Mouse (Mus musculus) hindbrain, embryonic 13.5 days (tissue): ENCODE measurements around the gene Tmem191c. TPM values are rescaled to one million over a fixed set of nuclear protein-coding genes. Genes with fewer than 3 reads are reported as not detected.

Experiments
- ATAC-seq: fragments of 200-750 bp; cut with Nextera tagmentation; 2 replicates; pipeline ENCODE4 v1.8.0; 2017; ENCODE audit warnings: moderate TSS enrichment; ENCODE audit not compliant: low FRiP score
- H3K27ac ChIP-seq: fragments of 300-500 bp; sonication (generic); 2 replicates; pipeline ENCODE4 v1.5.1; 2015; ENCODE audit warnings: inconsistent platforms, mild to moderate bottlenecking, moderate library complexity
- H3K27me3 ChIP-seq: fragments of 300-500 bp; sonication (generic); 2 replicates; pipeline ENCODE4 v1.6.1; 2015; ENCODE audit warnings: mild to moderate bottlenecking, inconsistent platforms
- H3K36me3 ChIP-seq: fragments of 300-500 bp; sonication (generic); 2 replicates; pipeline ENCODE4 v1.6.1; 2015; ENCODE audit warnings: mild to moderate bottlenecking, inconsistent platforms
- H3K4me1 ChIP-seq: fragments of 300-500 bp; sonication (generic); replicated peaks from 2 replicates; pipeline ENCODE4 v1.6.1; 2015; ENCODE audit warnings: inconsistent platforms
- H3K4me2 ChIP-seq: fragments of 300-500 bp; sonication (generic); 2 replicates; pipeline ENCODE4 v1.6.1; 2015; ENCODE audit warnings: inconsistent platforms, mild to moderate bottlenecking, moderate library complexity
- H3K4me3 ChIP-seq: fragments of 300-500 bp; sonication (generic); 2 replicates; pipeline ENCODE4 v1.5.1; 2015; ENCODE audit warnings: mild to moderate bottlenecking, inconsistent platforms
- H3K9ac ChIP-seq: fragments of 300-500 bp; sonication (generic); 2 replicates; pipeline ENCODE4 v1.6.1; 2015; ENCODE audit warnings: mild to moderate bottlenecking, inconsistent platforms
- H3K9me3 ChIP-seq: fragments of 300-500 bp; sonication (generic); 2 replicates; pipeline ENCODE4 v1.6.1; 2016; ENCODE audit warnings: inconsistent platforms
- WGBS: fragments of 180-500 bp; shearing (Covaris S2); methylation state at CpG from one replicate; pipeline ENCODE4 v1.1.7; 2015; 5-methylcytosine and 5-hydroxymethylcytosine counted together
- polyA plus RNA-seq: library from polyadenylated mRNA; unstranded; fragments of >200 nt; fragmentation: Nextera tagmentation; extraction: Ambion mirVana; gene quantifications from 2 replicates; pipeline ENCODE4 v1.2.1, GENCODE M21; 2015

Tmem191c gene
- polyA plus RNA-seq, 1 experiment from 2014 or later = 33.3 TPM

GRCm38 (mm10) chr16:17312531-17312930 is 36.7 kb downstream of the Tmem191c start:
- WGBS = 97% methylated on average over 5 of the region's 5 CpGs
- Histone ChIP-seq H3K9me3 (no peaks in the 10 kb centered on the region), H3K36me3 (peaks cover 97% of the 10 kb centered on the region)

GRCm38 (mm10) chr16:17316554-17316953 is 40.7 kb downstream of the Tmem191c start:
- no peak overlapping the region for H3K9ac ChIP-seq
- 96% methylated on average over 7 of the region's 7 CpGs for WGBS

More at GRCm38 (mm10) chr16:17312531-17312930, 36.7 kb downstream of the Tmem191c start:
- ATAC-seq = no peak
- no peaks in the 10 kb centered on the region for H3K27me3 ChIP-seq
- no peaks in the 10 kb centered on the region for H3K4me1 ChIP-seq
- no peak overlapping the region for H3K4me2 ChIP-seq
- no peak overlapping the region for H3K9ac ChIP-seq
- no peak overlapping the region for H3K27ac ChIP-seq
- H3K4me3 ChIP-seq = no peak overlapping the region

GRCm38 (mm10) chr16:17321481-17321880 is 45.6 kb downstream of the Tmem191c start:
- no peak for ATAC-seq
- 79% methylated on average over 5 of the region's 5 CpGs for WGBS
- no peaks in the 10 kb centered on the region for H3K9me3 ChIP-seq
- H3K4me2 ChIP-seq = no peak overlapping the region
- no peak overlapping the region for H3K9ac ChIP-seq
- H3K36me3 ChIP-seq = peaks cover 88% of the 10 kb centered on the region
- H3K4me1 ChIP-seq = no peaks in the 10 kb centered on the region
- H3K27me3 ChIP-seq = no peaks in the 10 kb centered on the region
- H3K4me3 ChIP-seq = no peak overlapping the region
- no peak overlapping the region for H3K27ac ChIP-seq

More at GRCm38 (mm10) chr16:17316554-17316953, 40.7 kb downstream of the Tmem191c start:
- no peak overlapping the region for H3K4me3 ChIP-seq
- H3K4me1 ChIP-seq = no peaks in the 10 kb centered on the region
- no peak for ATAC-seq
- no peaks in the 10 kb centered on the region for H3K27me3 ChIP-seq
- H3K4me2 ChIP-seq = no peak overlapping the region
- H3K36me3 ChIP-seq = peaks cover 90% of the 10 kb centered on the region
- no peak overlapping the region for H3K27ac ChIP-seq
- H3K9me3 ChIP-seq = no peaks in the 10 kb centered on the region

- Histone ChIP-seq H3K9me3 (no peaks in the 10 kb centered on the region), H3K27me3 (no peaks in the 10 kb centered on the region), H3K4me2 (no peak overlapping the region), H3K9ac (no peak overlapping the region), H3K4me3 (no peak overlapping the region), H3K27ac (no peak overlapping the region), H3K4me1 (no peaks in the 10 kb centered on the region), H3K36me3 (peaks cover 73% of the 10 kb centered on the region)
- 92% methylated on average over 5 of the region's 5 CpGs for WGBS
- no peak for ATAC-seq
Observed at GRCm38 (mm10) chr16:17324745-17325144, 48.9 kb downstream of the Tmem191c start.

GRCm38 (mm10) chr16:17326064-17326463 is 50.2 kb downstream of the Tmem191c start:
- no peaks in the 10 kb centered on the region for H3K27me3 ChIP-seq
- no peaks in the 10 kb centered on the region for H3K9me3 ChIP-seq
- no peak overlapping the region for H3K27ac ChIP-seq
- ATAC-seq = no peak
- no peak overlapping the region for H3K4me3 ChIP-seq
- WGBS = 89% methylated on average over 2 of the region's 2 CpGs
- no peak overlapping the region for H3K9ac ChIP-seq
- H3K4me1 ChIP-seq = no peaks in the 10 kb centered on the region
- peaks cover 70% of the 10 kb centered on the region for H3K36me3 ChIP-seq
- H3K4me2 ChIP-seq = no peak overlapping the region

- no peak overlapping the region for H3K27ac ChIP-seq
- no peaks in the 10 kb centered on the region for H3K4me1 ChIP-seq
- no peak for ATAC-seq
- H3K27me3 ChIP-seq = no peaks in the 10 kb centered on the region
- no peak overlapping the region for H3K9ac ChIP-seq
- H3K36me3 ChIP-seq = peaks cover 44% of the 10 kb centered on the region
- H3K4me2 ChIP-seq = no peak overlapping the region
- 89% methylated on average over 1 of the region's 1 CpGs for WGBS
- H3K9me3 ChIP-seq = no peaks in the 10 kb centered on the region
- no peak overlapping the region for H3K4me3 ChIP-seq
Observed at GRCm38 (mm10) chr16:17329848-17330570, 54.1 kb downstream of the Tmem191c start.

DNA sequence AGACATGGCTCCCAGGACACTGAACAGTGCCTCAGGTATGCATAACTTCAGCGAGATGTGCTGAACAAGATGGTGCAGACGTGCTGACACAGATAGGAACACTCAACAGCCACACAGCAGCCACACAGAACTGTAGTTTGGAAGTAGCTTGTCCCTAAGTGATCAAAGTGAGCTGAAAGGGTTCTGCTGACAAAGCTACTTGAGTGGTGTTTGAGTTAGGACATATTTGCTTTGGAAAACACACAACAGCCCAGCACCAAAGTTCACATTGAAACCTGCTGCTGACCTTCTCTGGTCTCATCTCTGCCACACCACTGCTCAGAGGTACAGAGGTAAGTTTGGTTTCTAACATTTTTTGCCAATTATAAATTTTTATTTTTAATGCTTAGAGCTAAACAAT is 55.2 kb downstream of the Tmem191c start, which contains the start of gene Serpind1:
Gene Serpind1 (plus strand): TSS at position 256 of the 400 bp plus-strand sequence.
- Histone ChIP-seq H3K4me2 (no peak within 1 kb of the TSS), H3K4me1 (no peaks in the 10 kb centered on the region), H3K4me3 (no peak within 1 kb of the TSS), H3K36me3 (peaks cover 43% of the 10 kb centered on the region), H3K27ac (no peak within 1 kb of the TSS), H3K9me3 (no peaks in the 10 kb centered on the region), H3K9ac (no peak within 1 kb of the TSS), H3K27me3 (no peaks in the 10 kb centered on the region)
- no peak for ATAC-seq
- 74% methylated on average over 2 of the region's 2 CpGs for WGBS

- 93% methylated on average over 5 of the region's 5 CpGs for WGBS
- Histone ChIP-seq H3K27me3 (no peaks in the 10 kb centered on the region), H3K9me3 (no peaks in the 10 kb centered on the region), H3K27ac (no peak overlapping the region), H3K9ac (no peak overlapping the region), H3K36me3 (peaks cover 44% of the 10 kb centered on the region), H3K4me1 (no peaks in the 10 kb centered on the region), H3K4me3 (no peak overlapping the region), H3K4me2 (no peak overlapping the region)
- no peak for ATAC-seq
Observed at GRCm38 (mm10) chr16:17331855-17332254, 56.0 kb downstream of the Tmem191c start.

Other genes starting within 250 kb of the Tmem191c start
- 119 and 132 TPM in 2 replicates for gene Ypel1, start 206.4 kb upstream of the Tmem191c start, polyA plus RNA-seq
- 153 and 154 TPM in 2 replicates for gene Ppil2, start 164.8 kb upstream of the Tmem191c start, polyA plus RNA-seq
- 22.4 and 30.0 TPM in 2 replicates for gene 2610318N02Rik, start 150.9 kb upstream of the Tmem191c start, polyA plus RNA-seq
- gene Sdf2l1, start 143.7 kb upstream of the Tmem191c start, polyA plus RNA-seq = 37.8 and 43.4 TPM in 2 replicates
- gene Ydjc, start 131.5 kb upstream of the Tmem191c start, polyA plus RNA-seq = 32.9 and 34.0 TPM in 2 replicates
- gene Ccdc116, start 128.8 kb upstream of the Tmem191c start, polyA plus RNA-seq = 1.5 and 2.2 TPM in 2 replicates
- 313 and 319 TPM in 2 replicates for gene Ube2l3, start 73.4 kb upstream of the Tmem191c start, polyA plus RNA-seq
- 1.8 and 1.9 TPM in 2 replicates for gene Rimbp3, start 67.5 kb upstream of the Tmem191c start, polyA plus RNA-seq
- 9.0 and 9.4 TPM in 2 replicates for gene Hic2, start 42.5 kb upstream of the Tmem191c start, polyA plus RNA-seq
- gene Serpind1, start 55.3 kb downstream of the Tmem191c start, polyA plus RNA-seq = 1.2 and 1.4 TPM in 2 replicates
- gene Snap29, start 129.9 kb downstream of the Tmem191c start, polyA plus RNA-seq = 22.6 and 23.1 TPM in 2 replicates
- 60.9 and 62.1 TPM in 2 replicates for gene Pi4ka, start 130.2 kb downstream of the Tmem191c start, polyA plus RNA-seq
- 79.1 and 86.2 TPM in 2 replicates for gene Crkl, start 175.9 kb downstream of the Tmem191c start, polyA plus RNA-seq
- gene Aifm3, start 213.5 kb downstream of the Tmem191c start, polyA plus RNA-seq = 5.7 and 6.3 TPM in 2 replicates
- 133 TPM in 2 replicates for gene Lztr1, start 232.6 kb downstream of the Tmem191c start, polyA plus RNA-seq